Mouse (Mus musculus) neural tube, postnatal 0 days (tissue): Measurements from ENCODE around the gene Rps6kl1. TPM values are rescaled to one million over a fixed set of nuclear protein-coding genes. Genes with fewer than 3 reads are reported as not detected.

ENCODE experiments used
- polyA plus RNA-seq: library from polyadenylated mRNA; unstranded; fragments of >200 nt; fragmentation: Nextera tagmentation; extraction: Ambion mirVana; gene quantifications from 2 replicates; pipeline ENCODE4 v1.2.1, GENCODE M21; 2015

Rps6kl1 gene
- polyA plus RNA-seq = 32.5 and 35.1 TPM in 2 replicates

DNA sequence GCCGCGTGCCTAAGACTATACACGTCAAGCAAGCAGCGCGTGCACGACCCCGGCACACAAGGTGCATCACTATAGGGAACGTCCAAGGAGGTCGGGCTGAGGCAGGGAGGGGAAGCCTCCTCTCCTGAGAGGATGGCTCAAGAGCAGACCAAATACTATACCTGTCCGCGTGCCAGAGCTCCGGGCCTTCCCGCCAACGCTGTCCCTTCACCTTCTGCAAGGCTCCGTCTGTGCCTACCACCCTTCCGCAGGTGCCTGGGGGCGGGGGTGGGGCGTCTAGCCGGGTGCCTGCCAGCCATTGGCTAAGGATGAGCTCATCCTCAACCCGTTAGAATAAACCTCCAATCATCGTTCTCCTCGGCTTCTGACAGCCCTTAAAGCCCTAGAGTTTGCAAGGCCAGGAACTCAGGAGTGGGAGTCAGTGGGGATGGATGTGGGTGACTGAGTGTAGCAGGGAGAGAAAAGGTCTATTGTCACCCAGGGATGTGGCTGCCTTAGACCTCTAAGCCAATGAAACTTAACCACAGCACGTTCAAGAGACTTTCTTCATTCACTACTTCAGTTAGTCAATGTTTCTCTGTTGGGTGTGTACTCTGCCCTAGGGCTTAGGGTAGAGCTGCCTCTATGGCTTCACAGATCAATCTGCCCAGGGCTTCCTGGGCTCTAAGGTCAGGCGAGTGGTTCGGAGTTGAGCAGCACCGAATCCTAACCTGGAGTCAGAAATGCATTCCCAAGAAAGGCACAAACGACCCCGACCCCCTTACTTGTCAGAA, at the start of gene Rps6kl1:
Gene Rps6kl1 (minus strand): TSS at position 263 of the 773 bp plus-strand sequence.

DNA sequence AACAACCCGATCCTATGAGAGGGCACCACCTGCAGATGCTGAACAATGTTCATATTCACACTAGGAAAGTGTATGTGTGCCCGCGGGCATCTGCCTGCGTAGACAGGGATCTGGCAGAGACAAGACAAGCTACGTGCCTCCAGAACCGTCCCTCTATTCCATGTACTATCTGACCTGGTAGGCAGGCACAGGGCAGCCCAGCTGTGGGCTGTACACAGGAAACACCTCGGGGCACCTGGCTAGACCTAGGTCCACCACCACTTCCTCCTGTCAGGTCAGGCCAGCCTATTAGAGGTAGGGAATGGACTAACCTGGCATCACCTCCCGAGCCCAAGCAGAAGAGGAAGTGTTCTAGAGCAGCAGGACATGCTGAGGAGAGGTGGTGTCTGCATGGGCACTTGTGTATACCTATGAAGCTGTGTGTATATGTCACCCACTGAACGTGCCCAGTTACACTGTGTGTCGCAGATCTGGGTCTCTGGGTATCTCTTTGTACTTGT, 26.7 kb upstream of the Rps6kl1 start, which contains the start of gene Pgf:
Gene Pgf (minus strand): TSS at position 51 of the 500 bp plus-strand sequence.

DNA sequence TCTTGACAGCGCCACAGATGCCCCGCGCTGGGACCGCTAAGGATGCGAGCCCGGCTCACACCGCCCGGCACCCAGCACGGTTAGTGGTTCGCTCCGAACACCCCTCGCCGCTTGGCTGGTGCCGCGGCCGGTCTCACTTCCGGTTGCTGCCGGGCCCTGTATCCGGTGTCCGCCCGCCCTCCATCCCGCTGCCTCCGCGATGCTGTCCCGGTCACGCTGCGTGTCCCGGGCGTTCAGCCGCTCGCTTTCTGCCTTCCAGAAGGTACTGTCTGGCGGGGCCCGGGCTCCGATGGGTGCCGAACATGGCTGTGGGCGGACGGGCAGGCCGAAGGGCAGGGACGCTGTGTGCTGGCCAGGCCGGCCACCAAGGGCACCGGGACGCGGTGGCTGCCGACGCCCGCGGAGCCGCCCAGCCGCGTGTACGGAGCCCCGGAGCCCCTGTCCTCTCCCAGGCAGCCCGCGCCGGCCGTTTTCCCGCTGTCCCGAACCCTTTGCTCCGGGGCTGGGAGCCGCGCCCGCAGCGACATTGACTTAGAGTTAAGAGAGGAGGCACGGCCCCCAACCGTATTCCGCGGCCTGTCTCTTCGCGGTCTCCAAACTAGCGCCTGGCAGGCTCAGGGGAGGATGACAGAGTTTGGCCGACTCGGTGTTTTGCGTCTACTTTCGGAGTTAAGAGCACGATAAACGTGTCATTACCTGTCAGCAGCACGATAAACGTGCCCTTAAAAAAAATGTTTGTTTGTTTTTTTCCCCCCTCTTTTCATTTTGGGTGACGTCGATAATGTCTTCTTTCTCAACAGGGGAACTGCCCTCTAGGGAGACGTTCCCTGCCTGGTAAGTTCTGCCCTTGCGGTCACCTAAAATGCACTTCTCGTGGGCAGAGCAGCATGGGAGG, 40.1 kb downstream of the Rps6kl1 start, which contains the start of the genes Prox2 and Dlst:
Gene Prox2 (minus strand): TSS at position 62 of the 895 bp plus-strand sequence.
Gene Dlst (plus strand): TSS at position 136 of the 895 bp plus-strand sequence.

Other genes with a start within 250 kb of the Rps6kl1 start
- 68.6 and 69.5 TPM in 2 replicates for gene Fcf1, start 180.4 kb downstream of the Rps6kl1 start, polyA plus RNA-seq
- gene Arel1, start 180.4 kb downstream of the Rps6kl1 start, polyA plus RNA-seq = 22.5 and 25.0 TPM in 2 replicates
- gene Ylpm1, start 154.9 kb downstream of the Rps6kl1 start, polyA plus RNA-seq = 27.4 and 29.0 TPM in 2 replicates
- gene Prox2, start 40.5 kb downstream of the Rps6kl1 start, polyA plus RNA-seq = 2.1 and 2.4 TPM in 2 replicates
- 105 and 113 TPM in 2 replicates for gene Dlst, start 40.4 kb downstream of the Rps6kl1 start, polyA plus RNA-seq
- gene Pgf, start 26.5 kb upstream of the Rps6kl1 start, polyA plus RNA-seq = 10.6 and 13.1 TPM in 2 replicates
- 65.8 and 80.2 TPM in 2 replicates for gene Eif2b2, start 68.2 kb upstream of the Rps6kl1 start, polyA plus RNA-seq
- 6.9 and 7.2 TPM in 2 replicates for gene Mlh3, start 119.3 kb upstream of the Rps6kl1 start, polyA plus RNA-seq
- 50.0 and 56.5 TPM in 2 replicates for gene Acyp1, start 137.2 kb upstream of the Rps6kl1 start, polyA plus RNA-seq
- 1.5 TPM in 2 replicates for gene Zc2hc1c, start 137.3 kb upstream of the Rps6kl1 start, polyA plus RNA-seq
- 9.0 and 9.6 TPM in 2 replicates for gene Nek9, start 188.1 kb upstream of the Rps6kl1 start, polyA plus RNA-seq
- gene Tmed10, start 223.6 kb upstream of the Rps6kl1 start, polyA plus RNA-seq = 224 and 250 TPM in 2 replicates